Mouse (Mus musculus): ENCODE results near the gene Dcaf11. TPM values are rescaled to one million over a fixed set of nuclear protein-coding genes. Genes with fewer than 3 reads are reported as not detected.

Gene Dcaf11
- total RNA-seq, 2 experiments from 2014 or later: 47.3 to 107 TPM

DNA sequence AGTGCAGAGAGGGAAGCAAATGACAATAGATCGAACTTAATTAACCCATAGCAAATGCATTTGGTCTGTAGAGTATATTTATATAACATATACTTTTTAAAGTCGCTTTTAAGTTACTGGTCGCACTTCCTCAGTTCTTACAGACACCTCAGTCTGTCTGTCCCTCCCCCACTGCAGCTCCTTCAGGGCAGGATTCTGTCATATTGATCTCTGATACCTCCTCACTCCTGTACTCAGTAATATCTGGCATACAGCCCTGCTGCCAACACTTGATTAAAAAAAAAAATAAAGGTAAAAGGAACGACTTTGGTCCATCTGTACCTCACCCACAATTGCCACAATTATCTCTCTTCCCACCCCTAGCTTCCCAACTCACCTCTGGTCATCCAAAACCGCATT, 24.5 kb downstream of the Dcaf11 start:
- no peak for ATAC-seq (ENCODE audit: poor library complexity, severe bottlenecking)

- ATAC-seq (ENCODE audit: poor library complexity, severe bottlenecking): peak; percentile 83
Measured at GRCm38 (mm10) chr14:55584702-55585565, 25.1 kb downstream of the Dcaf11 start, which contains the start of gene Emc9. Gene Emc9, minus strand, starts transcription at chr14:55585302.

DNA sequence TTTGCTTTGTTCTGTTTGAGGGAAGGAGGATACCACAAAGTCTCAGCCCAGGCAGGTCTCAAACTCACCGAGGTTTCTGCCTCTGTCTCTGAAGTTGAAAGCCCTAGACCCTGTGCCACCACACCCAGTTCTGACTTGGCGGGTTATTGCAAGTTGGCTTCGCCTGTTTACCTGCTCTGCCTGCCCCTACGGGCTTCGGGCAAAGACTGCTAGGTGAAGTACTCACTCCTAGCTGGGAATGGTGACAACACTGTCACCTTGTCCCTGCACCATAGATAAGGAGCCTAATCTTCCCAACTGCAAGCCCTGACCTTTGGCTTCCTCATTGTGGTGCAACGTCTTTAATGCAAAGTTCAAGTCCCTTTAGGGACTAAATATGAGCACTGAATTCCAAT, 25.8 kb downstream of the Dcaf11 start:
- ATAC-seq (ENCODE audit: poor library complexity, severe bottlenecking): 0 out of 2 replicates have a peak, but pooled peaks have one; percentile 9

- ATAC-seq (ENCODE audit: poor library complexity, severe bottlenecking): no peak
Measured at GRCm38 (mm10) chr14:55586149-55586548, 26.3 kb downstream of the Dcaf11 start.

- no peak for ATAC-seq (ENCODE audit: poor library complexity, severe bottlenecking)
Measured at GRCm38 (mm10) chr14:55589271-55589670, 29.5 kb downstream of the Dcaf11 start.

DNA sequence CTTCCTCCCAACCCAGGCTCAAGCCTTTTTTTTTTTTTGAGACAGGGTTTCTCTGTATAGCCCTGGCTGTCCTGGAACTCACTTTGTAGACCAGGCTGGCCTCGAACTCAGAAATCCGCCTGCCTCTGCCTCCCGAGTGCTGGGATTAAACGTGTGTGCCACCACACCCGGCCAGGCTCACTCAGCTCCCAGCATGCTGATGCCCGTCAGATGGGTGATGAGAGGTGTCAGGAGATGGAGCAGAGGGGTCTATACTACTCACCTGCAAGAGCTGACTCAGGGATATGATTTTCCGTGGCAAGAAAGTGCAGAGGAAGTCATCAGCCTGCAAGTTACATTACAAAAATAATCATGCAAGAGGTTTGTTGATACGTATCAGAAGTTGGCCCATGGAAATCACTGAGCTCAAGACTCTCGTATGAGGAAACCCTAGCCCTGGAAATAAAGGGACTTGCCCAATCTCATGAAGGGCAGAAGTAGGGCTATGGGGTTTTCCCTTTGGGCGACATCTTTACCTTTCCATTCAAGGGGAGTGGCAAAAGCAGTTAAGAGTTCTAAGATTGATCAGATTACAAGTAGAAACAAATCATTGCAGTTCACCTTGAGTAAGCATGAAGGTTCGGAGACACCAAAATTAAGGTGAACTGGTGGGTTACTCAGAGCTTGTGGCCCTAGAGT, 30.1 kb downstream of the Dcaf11 start:
- no peak for ATAC-seq (ENCODE audit: poor library complexity, severe bottlenecking)

DNA sequence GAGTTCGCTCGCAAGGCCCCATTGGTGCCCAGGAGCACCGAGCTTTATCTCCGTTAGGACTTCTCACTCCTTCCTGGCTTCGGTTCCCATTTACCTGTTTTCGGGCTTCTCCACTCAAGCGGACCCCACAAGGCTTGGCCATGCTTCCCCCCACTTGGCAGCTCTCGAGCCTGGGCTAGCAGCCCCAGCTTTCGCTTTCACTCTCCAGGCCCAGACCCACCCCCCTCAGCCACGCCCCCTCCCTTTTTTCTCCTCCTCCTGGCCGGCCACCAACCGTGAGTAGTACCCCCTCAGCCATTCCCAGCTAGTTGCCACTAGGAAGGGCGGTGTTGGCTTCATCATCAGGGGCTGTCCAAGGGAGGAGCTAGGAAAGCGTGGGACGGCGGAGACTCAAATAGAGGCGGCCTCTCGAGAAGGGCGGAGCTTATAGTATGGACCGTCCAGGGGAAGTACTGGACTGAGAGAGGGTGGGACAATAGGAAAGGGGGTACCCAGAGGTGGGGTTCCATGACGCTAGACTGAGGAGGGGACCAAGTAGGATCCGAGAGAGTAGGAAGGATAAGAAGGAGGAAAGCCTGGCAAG, 31.0 kb downstream of the Dcaf11 start, which contains the start of gene Psme2:
TSS of gene Psme2 (minus strand) at position 366 of the 583 bp plus-strand sequence.
- ATAC-seq (ENCODE audit: poor library complexity, severe bottlenecking): peak; percentile 77

DNA sequence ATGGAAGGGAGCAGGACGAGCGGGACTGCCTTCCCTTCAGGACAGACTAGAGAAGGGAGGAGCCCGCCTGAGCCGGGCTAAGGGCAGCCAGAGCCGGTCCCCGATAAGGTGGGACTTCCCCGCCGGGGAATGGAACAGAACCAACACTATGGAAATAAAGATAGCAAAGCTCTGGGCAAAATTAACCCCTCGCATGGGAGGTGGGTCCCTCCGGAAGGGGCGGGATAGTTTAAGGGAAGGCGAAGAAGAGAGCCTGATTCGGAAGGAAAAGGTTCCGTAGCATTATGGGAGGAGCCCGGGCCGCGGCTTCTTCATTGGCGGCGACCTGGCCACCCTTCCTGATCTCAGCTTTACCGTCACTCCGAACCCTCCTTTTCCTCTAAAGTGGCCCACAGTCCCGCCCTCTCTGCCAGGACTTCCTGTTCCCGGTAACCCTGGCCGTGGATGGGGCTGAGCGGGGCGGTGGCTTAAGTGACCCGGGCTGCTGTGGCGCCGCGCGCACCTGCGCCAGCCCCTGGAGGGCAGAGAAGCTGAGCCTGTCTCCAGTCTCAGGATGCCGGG, 31.6 kb downstream of the Dcaf11 start, which contains the start of gene Rnf31:
TSS of gene Rnf31 (plus strand) at position 378 of the 561 bp plus-strand sequence.
- peak; percentile 81 for ATAC-seq (ENCODE audit: poor library complexity, severe bottlenecking)

DNA sequence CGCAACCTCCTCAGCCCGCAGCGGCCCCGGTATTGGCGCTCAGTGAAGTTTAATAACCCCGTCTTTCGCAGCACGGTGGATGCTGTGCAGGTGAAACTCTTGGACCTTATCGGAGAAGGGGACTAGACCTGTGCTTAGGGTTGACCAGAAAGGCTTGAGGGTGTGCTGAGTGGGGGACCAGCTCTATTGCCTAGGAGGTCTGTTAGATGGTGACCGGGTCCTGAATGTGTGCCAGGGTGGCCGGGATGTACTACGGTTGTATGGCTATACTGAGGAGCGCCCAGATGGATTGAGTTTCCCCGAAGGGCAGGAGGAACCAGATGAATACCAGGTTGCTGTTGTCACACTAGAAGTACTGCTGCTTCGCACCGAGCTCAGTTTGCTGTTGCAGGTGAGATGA, 32.4 kb downstream of the Dcaf11 start:
- no peak for ATAC-seq (ENCODE audit: poor library complexity, severe bottlenecking)

DNA sequence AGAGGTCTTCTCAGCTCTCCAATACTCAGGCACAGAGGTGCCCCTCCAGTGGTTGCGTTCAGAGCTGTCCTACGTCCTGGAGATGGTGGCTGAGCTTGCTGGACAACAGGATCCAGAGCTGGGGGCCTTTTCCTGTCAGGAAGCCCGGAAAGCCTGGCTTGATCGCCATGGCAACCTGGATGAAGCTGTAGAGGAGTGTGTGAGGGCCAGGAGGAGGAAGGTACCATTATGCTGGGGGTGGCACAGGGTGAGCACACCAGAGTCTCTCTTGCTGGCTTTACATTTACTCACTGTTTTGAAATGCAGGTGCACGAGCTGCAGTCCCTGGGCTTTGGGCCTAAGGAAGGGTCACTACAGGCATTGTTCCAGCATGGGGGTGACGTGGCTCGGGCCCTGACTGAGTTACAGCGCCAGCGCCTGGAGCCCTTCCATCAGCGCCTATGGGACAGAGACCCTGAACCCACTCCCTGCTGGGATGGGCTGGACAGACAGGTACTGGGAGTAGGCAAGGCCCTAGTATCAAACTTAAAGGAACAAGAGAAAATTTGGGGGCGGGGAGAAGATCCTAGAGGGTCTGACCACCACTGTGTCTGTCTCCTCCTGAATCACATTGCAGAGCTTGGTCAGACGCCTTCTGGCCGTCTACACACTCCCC, 36.4 kb downstream of the Dcaf11 start:
- no peak for ATAC-seq (ENCODE audit: poor library complexity, severe bottlenecking)

- ATAC-seq (ENCODE audit: poor library complexity, severe bottlenecking): no peak
Measured at GRCm38 (mm10) chr14:55598521-55599390, 39.0 kb downstream of the Dcaf11 start.

- no peak for ATAC-seq (ENCODE audit: poor library complexity, severe bottlenecking)
Measured at GRCm38 (mm10) chr14:55603271-55603632, 43.4 kb downstream of the Dcaf11 start, which contains the start of gene Irf9. Gene Irf9, plus strand, starts transcription at chr14:55603571.

GRCm38 (mm10) chr14:55603633-55604576, 44.1 kb downstream of the Dcaf11 start:
- peak; percentile 93 for ATAC-seq (ENCODE audit: poor library complexity, severe bottlenecking)

GRCm38 (mm10) chr14:55604823-55605222, 45.0 kb downstream of the Dcaf11 start:
- no peak for ATAC-seq (ENCODE audit: poor library complexity, severe bottlenecking)

DNA sequence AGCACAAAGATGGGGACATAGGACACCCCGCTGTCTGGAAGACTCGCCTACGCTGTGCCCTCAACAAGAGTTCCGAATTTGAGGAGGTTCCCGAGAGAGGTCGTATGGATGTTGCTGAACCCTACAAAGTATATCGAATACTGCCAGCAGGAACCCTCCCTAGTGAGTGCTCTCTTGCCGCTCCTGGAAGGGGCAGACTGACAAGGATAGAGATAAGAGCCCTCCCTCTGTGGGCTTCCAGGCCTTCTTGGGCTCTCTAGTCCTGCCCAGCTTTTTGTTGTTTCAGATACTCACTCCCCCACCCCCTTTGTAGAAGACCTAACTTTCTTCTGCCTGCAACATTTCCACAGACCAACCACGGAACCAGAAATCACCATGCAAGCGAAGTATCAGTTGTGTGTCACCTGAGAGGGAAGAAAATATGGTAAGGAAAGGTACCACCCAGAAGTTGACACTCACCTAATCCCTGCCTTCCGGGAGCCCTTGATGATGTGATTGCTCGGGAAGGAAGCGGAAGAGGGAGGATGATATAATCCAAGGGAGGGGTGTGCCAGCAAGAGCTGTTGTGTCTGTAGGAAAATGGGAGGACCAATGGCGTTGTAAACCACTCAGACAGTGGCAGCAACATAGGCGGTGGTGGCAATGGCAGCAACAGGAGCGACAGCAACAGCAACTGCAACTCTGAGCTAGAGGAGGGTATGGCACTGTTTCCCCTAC, 46.1 kb downstream of the Dcaf11 start:
- ATAC-seq (ENCODE audit: poor library complexity, severe bottlenecking): no peak

DNA sequence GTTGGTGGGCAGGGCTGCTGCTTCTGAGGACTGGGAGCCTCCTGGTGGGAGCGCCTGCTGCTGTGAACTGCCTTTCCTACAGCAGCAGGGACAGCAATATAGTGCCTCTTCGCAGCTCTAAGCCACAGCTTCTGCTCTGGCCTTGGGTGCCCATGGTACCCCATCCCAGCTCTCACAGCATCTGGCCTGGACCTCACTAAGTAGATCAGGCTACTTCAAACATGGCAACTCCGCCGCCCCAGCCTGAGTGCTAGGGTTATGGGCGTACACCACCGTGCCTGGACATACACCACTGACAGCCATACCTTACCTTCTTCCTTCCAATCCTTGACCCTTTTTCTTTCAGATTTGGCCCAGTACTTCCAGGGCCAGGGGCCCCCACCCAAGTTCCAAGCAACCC, 48.5 kb downstream of the Dcaf11 start:
- ATAC-seq (ENCODE audit: poor library complexity, severe bottlenecking): no peak

- ATAC-seq (ENCODE audit: poor library complexity, severe bottlenecking): no peak
Measured at GRCm38 (mm10) chr14:55613346-55613745, 53.5 kb downstream of the Dcaf11 start.

Measured in megakaryocyte, adult 5-6 weeks (primary cell).